Mouse (Mus musculus): ENCODE data around the gene Cyp2t4.

DNA sequence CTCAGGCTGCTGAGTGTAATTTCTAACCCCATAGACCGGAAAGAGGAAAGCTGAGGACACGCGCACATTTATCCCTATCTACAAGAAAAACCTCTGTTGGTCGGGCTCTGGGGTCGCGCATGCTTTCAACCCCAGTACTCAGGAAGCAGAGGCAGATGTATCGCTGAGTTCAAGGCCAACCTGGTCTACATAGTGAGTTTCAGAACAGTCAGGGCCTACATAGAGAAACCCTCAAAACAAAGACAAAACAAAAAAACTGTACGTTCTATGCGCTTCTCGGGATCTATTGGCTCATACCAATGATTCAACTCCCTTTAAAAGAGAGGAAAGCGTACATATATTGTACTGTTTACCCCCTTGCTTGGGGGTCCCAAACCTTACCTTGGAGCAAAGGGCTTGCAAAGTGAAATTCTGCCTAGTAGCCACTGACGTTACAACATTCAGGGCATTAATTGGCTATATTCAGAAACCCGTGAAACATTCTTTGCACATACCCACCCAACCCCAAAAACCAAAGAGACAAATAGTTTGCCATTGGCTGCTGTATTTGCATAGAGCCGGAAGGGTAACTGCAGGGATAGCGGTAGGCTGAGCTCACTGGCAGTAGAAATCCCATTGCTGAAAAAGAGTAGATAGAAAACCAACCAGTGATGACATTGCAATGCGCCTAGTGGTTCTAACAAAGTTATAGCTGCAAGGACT lies 25.9 kb downstream of the Cyp2t4 start:
- TF ChIP-seq CTCF (IDR thresholded peaks at IDR 0.05; ENCODE audit: low read depth) (no peak), EP300 (IDR thresholded peaks at IDR 0.05; ENCODE audit: low read depth) (no peak)

All from heart, postnatal 0 days (tissue).